ENCODE assay signal across 8 mouse cellular contexts in the genomic region with DNA sequence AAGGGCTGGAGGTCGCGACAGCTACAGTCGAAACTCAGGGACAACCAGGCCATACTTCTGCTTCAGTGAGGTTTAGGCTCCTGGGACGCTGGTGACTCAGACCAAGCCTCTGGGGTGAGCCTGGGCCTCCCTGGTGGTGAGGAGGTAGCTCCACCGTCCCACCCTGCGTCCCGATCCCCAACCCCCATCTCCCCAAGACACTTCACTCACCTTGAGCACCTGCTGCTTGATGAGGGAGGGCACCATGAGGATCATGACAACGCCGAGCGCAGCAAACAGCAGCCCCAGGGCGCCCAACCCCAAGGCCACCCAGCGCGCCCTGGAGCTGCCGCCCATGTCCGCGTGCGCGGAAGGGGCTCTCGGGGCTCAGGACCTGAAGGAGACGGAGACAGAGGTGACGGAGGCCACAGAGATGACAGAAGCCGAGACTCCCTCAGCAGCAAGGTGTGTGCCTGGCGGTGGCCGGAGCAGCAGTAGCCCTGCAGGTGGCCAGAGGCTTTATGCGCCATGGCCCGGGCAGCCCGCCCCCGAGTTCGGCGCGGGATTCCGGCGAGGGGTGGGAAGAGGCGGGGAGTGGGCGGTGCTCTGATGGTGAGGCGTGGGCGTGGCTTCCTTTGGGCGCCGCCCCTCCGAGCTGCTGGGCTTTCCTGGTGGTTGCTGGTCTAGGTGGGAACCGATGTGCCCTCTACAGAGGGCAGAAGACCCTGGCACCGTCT. TPM values are rescaled to one million over a fixed set of nuclear protein-coding genes. Genes with fewer than 3 reads are reported as not detected.
DNase-seq lines count a peak whose midpoint lies in the region; ATAC-seq and TF ChIP-seq lines count a peak whose summit lies in the region.

A gene (minus strand): TSS at position 548 of the 716 bp plus-strand sequence.

- ATAC-seq in intestine, postnatal 0 days: peak; percentile 62

- TF ChIP-seq CTCF in intestine, postnatal 0 days (IDR thresholded peaks at IDR 0.05; ENCODE audit: low read depth): 0 out of 2 replicates have a peak, but pooled peaks have one; percentile 1

- H3K36me3 ChIP-seq in embryonic facial prominence, embryonic 10.5 days (replicated peaks): 0 out of 2 replicates have a peak, but pooled peaks cover under 1% of the 10 kb centered on the region
- H3K36me3 ChIP-seq in intestine, postnatal 0 days (ENCODE audit: control insufficient read depth, insufficient read depth): no peaks in the 10 kb centered on the region
- H3K36me3 ChIP-seq in midbrain, embryonic 10.5 days: peaks cover 5% of the 10 kb centered on the region; the same call in 1 of the 2 replicates

- peak within 1 kb of the TSS; percentile 86 for H3K4me3 ChIP-seq in embryonic facial prominence, embryonic 10.5 days
- peak within 1 kb of the TSS; percentile 74 for H3K4me3 ChIP-seq in intestine, postnatal 0 days (ENCODE audit: low read depth, low read length)
- H3K4me3 ChIP-seq in midbrain, embryonic 10.5 days: peak within 1 kb of the TSS; percentile 76

- peak within 1 kb of the TSS; percentile 71 for H3K9ac ChIP-seq in intestine, postnatal 0 days (ENCODE audit: low read depth, low read length)

- under 1% methylated on average over 42 of the region's 42 CpGs for WGBS in embryonic facial prominence, embryonic 10.5 days
- WGBS in intestine, postnatal 0 days: 0% methylated on average over 41 of the region's 42 CpGs
- WGBS in midbrain, embryonic 10.5 days: 1% methylated on average over 41 of the region's 42 CpGs

- peaks cover 6% of the 10 kb centered on the region; the same call in 1 of the 2 replicates for H3K27me3 ChIP-seq in embryonic facial prominence, embryonic 10.5 days (replicated peaks; ENCODE audit: low read depth, poor library complexity, severe bottlenecking)
- no peaks in the 10 kb centered on the region for H3K27me3 ChIP-seq in intestine, postnatal 0 days (replicated peaks; ENCODE audit: control insufficient read depth, insufficient read depth, low read length)
- H3K27me3 ChIP-seq in midbrain, embryonic 10.5 days (ENCODE audit: low read depth, poor library complexity, severe bottlenecking): peaks cover 7% of the 10 kb centered on the region; the same call in 1 of the 2 replicates

- DNase-seq in adrenal gland, adult 8-10 months: peak; percentile 90
- peak; percentile 92 for DNase-seq in embryonic facial prominence, embryonic 10.5 days (ENCODE audit: low spot score)
- no peak for DNase-seq in gonadal fat pad, adult 2 months (ENCODE audit: low read depth)
- DNase-seq in left cerebral cortex, postnatal 36 days (ENCODE audit: low spot score in 2 of 2): peak; percentile 80 to 83
- DNase-seq in midbrain, embryonic 10.5 days (ENCODE audit: low spot score): peak; percentile 89
- DNase-seq in right cerebral cortex, postnatal 36 days (ENCODE audit: low spot score in 2 of 2): peak; percentile 78 to 80
- DNase-seq in yolk sac, embryonic 10.5 days (ENCODE audit: low spot score): peak; percentile 91

- peaks cover 41% of the 10 kb centered on the region for H3K4me1 ChIP-seq in embryonic facial prominence, embryonic 10.5 days
- H3K4me1 ChIP-seq in intestine, postnatal 0 days (replicated peaks; ENCODE audit: control insufficient read depth, insufficient read depth, low read length): 0 out of 2 replicates have a peak, but pooled peaks cover 3% of the 10 kb centered on the region
- H3K4me1 ChIP-seq in midbrain, embryonic 10.5 days: peaks cover 48% of the 10 kb centered on the region

- H3K9me3 ChIP-seq in embryonic facial prominence, embryonic 10.5 days: no peaks in the 10 kb centered on the region
- no peaks in the 10 kb centered on the region for H3K9me3 ChIP-seq in intestine, postnatal 0 days (ENCODE audit: control insufficient read depth)
- no peaks in the 10 kb centered on the region for H3K9me3 ChIP-seq in midbrain, embryonic 10.5 days (replicated peaks)

- intact Hi-C loops in left cerebral cortex, postnatal 36 days (cut with DNase I): no loop called here

- peak within 1 kb of the TSS; percentile 86 for H3K27ac ChIP-seq in embryonic facial prominence, embryonic 10.5 days (replicated peaks)
- peak within 1 kb of the TSS; percentile 60; the same call in 1 of the 2 replicates for H3K27ac ChIP-seq in intestine, postnatal 0 days (ENCODE audit: low read depth, low read length)
- peak within 1 kb of the TSS; percentile 83 for H3K27ac ChIP-seq in midbrain, embryonic 10.5 days (replicated peaks)

- H3K4me2 ChIP-seq in intestine, postnatal 0 days (replicated peaks; ENCODE audit: low read depth): peak within 1 kb of the TSS; percentile 99

RNA-seq across cellular contexts. Expression of the gene that starts here (rescaled TPM):
- total RNA-seq in adrenal gland, adult 8-10 months (2022): 1,000 to 10,000 TPM; 1,640 to 3,396 (median 2,408) TPM
- polyA plus RNA-seq in embryonic facial prominence, embryonic 10.5 days (2016; fragmentation: Nextera tagmentation; extraction: Ambion mirVana): 43.2 and 47.3 TPM in 2 replicates
- polyA plus RNA-seq in gonadal fat pad, adult 2 months (2012; rRNA removed): 215 and 243 TPM in 2 replicates
- polyA plus RNA-seq in intestine, postnatal 0 days (2015; fragmentation: Nextera tagmentation; extraction: Ambion mirVana): 26.5 TPM in 2 replicates
- 10 to 100 TPM; 22.0 to 28.0 TPM for total RNA-seq in left cerebral cortex, postnatal 36 days (2021)
- 48.1 and 52.3 TPM in 2 replicates for polyA plus RNA-seq in midbrain, embryonic 10.5 days (2016; fragmentation: Nextera tagmentation; extraction: Ambion mirVana)

Comparison
In these comparisons a context has a peak if more than half of its experiments do, and no peak if none do; other contexts are left out.
1. RNA of the gene that starts here (total RNA-seq): 1,640 to 3,396 TPM in adrenal gland, adult 8-10 months; 22.0 to 28.0 TPM in left cerebral cortex, postnatal 36 days; every median in the first group is over 10 times any median in the second.
2. Peak in every context shown above with its lines, with median percentiles within 50 percentile points of each other: H3K27ac ChIP-seq and H3K4me3 ChIP-seq.